In genomic region chr4:136310229-136311041, GRCm38 (mm10) we compare ENCODE assay signal across 8 mouse cellular contexts. TPM values are rescaled to one million over a fixed set of nuclear protein-coding genes. Genes with fewer than 3 reads are reported as not detected.
A peak's percentile ranks its signal among the peaks of the same experiment; 100 is the strongest.
DNase-seq lines count a peak whose midpoint lies in the region; ATAC-seq and TF ChIP-seq lines count a peak whose summit lies in the region.

Hnrnpr (plus strand) TSS chr4:136310942.

- peak; percentile 25 for TF ChIP-seq POLR2A in kidney, adult 2 months (IDR thresholded peaks at IDR 0.05; ENCODE audit: low read depth, low read length)
- TF ChIP-seq POLR2A in spleen, adult 2 months (IDR thresholded peaks at IDR 0.05; ENCODE audit: low read depth, low read length): peak; percentile 49; the same call in 1 of the 2 replicates

- peaks cover 34% of the 10 kb centered on the region for H3K4me1 ChIP-seq in embryonic facial prominence, embryonic 13.5 days
- peaks cover 5% of the 10 kb centered on the region; the same call in 1 of the 2 replicates for H3K4me1 ChIP-seq in kidney, adult 2 months (ENCODE audit: control insufficient read depth, insufficient read depth, low read length)
- peaks cover 34% of the 10 kb centered on the region for H3K4me1 ChIP-seq in limb, embryonic 12.5 days (replicated peaks)
- H3K4me1 ChIP-seq in midbrain, embryonic 15.5 days: peaks cover 43% of the 10 kb centered on the region
- H3K4me1 ChIP-seq in spleen, adult 2 months (ENCODE audit: control insufficient read depth, insufficient read depth, insufficient read length): peaks cover 6% of the 10 kb centered on the region

- no peaks in the 10 kb centered on the region for H3K36me3 ChIP-seq in embryonic facial prominence, embryonic 13.5 days
- no peaks in the 10 kb centered on the region for H3K36me3 ChIP-seq in kidney, adult 2 months (ENCODE audit: control insufficient read depth, insufficient read depth, low read length)
- no peaks in the 10 kb centered on the region for H3K36me3 ChIP-seq in limb, embryonic 12.5 days
- no peaks in the 10 kb centered on the region for H3K36me3 ChIP-seq in midbrain, embryonic 15.5 days (replicated peaks)
- no peaks in the 10 kb centered on the region for H3K36me3 ChIP-seq in spleen, adult 2 months (ENCODE audit: control insufficient read depth, insufficient read depth, low read length)

- DNase-seq in 3134 (ENCODE audit: extremely low read depth, insufficient read length, low spot score): peak; percentile 97
- DNase-seq in adrenal gland, postnatal 36 days: peak; percentile 99
- DNase-seq in heart, adult 18-20 months: peak; percentile 99 to 100
- DNase-seq in kidney, adult 2 months: peak; percentile 100
- peak; percentile 97 to 98 for DNase-seq in spleen, adult 2 months (ENCODE audit: low read depth in 1 of 2, low spot score in 2 of 2)

- H3K27ac ChIP-seq in embryonic facial prominence, embryonic 13.5 days: peak within 1 kb of the TSS; percentile 98
- peak within 1 kb of the TSS; percentile 80 for H3K27ac ChIP-seq in kidney, adult 2 months (ENCODE audit: insufficient read depth, low read depth, low read length)
- peak within 1 kb of the TSS; percentile 100 for H3K27ac ChIP-seq in limb, embryonic 12.5 days
- peak within 1 kb of the TSS; percentile 97 for H3K27ac ChIP-seq in midbrain, embryonic 15.5 days
- H3K27ac ChIP-seq in spleen, adult 2 months (ENCODE audit: insufficient read depth, low read length): peak within 1 kb of the TSS; percentile 86

- peak within 1 kb of the TSS; percentile 75 for H3K4me2 ChIP-seq in embryonic facial prominence, embryonic 13.5 days
- H3K4me2 ChIP-seq in limb, embryonic 12.5 days: peak within 1 kb of the TSS; percentile 76
- H3K4me2 ChIP-seq in midbrain, embryonic 15.5 days: peak within 1 kb of the TSS; percentile 79

- H3K27me3 ChIP-seq in embryonic facial prominence, embryonic 13.5 days: no peaks in the 10 kb centered on the region
- H3K27me3 ChIP-seq in kidney, adult 2 months (replicated peaks; ENCODE audit: control insufficient read depth, insufficient read depth, low read length): no peaks in the 10 kb centered on the region
- no peaks in the 10 kb centered on the region for H3K27me3 ChIP-seq in limb, embryonic 12.5 days
- no peaks in the 10 kb centered on the region for H3K27me3 ChIP-seq in midbrain, embryonic 15.5 days (replicated peaks)
- no peaks in the 10 kb centered on the region for H3K27me3 ChIP-seq in spleen, adult 2 months (ENCODE audit: control insufficient read depth, insufficient read depth, low read length)

- whole genome bisulfite sequencing in embryonic facial prominence, embryonic 13.5 days: under 1% methylated on average over 55 of the region's 65 CpGs
- WGBS in kidney, adult 2 months: 1% methylated on average over 65 of the region's 65 CpGs
- WGBS in limb, embryonic 12.5 days: under 1% methylated on average over 58 of the region's 65 CpGs
- WGBS in midbrain, embryonic 15.5 days: under 1% methylated on average over 62 of the region's 65 CpGs
- WGBS in spleen, adult 2 months: under 1% methylated on average over 65 of the region's 65 CpGs

- no peaks in the 10 kb centered on the region for H3K9me3 ChIP-seq in embryonic facial prominence, embryonic 13.5 days
- H3K9me3 ChIP-seq in limb, embryonic 12.5 days: no peaks in the 10 kb centered on the region
- H3K9me3 ChIP-seq in midbrain, embryonic 15.5 days: no peaks in the 10 kb centered on the region

- peak; percentile 98 for ATAC-seq in embryonic facial prominence, embryonic 13.5 days (ENCODE audit: insufficient number of reproducible peaks, insufficient read depth, low FRiP score, low TSS enrichment, low read depth)
- ATAC-seq in limb, embryonic 12.5 days (ENCODE audit: insufficient number of reproducible peaks, insufficient read depth, low FRiP score, low TSS enrichment, low read depth): peak; percentile 100
- ATAC-seq in midbrain, embryonic 15.5 days (replicated peaks): peak; percentile 100

- H3K4me3 ChIP-seq in embryonic facial prominence, embryonic 13.5 days: peak within 1 kb of the TSS; percentile 100
- peak within 1 kb of the TSS; percentile 88 for H3K4me3 ChIP-seq in kidney, adult 2 months (ENCODE audit: insufficient read depth, low read depth, low read length)
- H3K4me3 ChIP-seq in limb, embryonic 12.5 days (replicated peaks): peak within 1 kb of the TSS; percentile 100
- H3K4me3 ChIP-seq in midbrain, embryonic 15.5 days: peak within 1 kb of the TSS; percentile 99
- peak within 1 kb of the TSS; percentile 94 for H3K4me3 ChIP-seq in spleen, adult 2 months (ENCODE audit: extremely low read depth, insufficient read depth, insufficient read length)

- TF ChIP-seq CTCF in kidney, adult 2 months (conservative IDR thresholded peaks at IDR 0.05; ENCODE audit: insufficient read depth, insufficient read length, low read depth, low read length): no peak
- no peak for TF ChIP-seq CTCF in spleen, adult 2 months (IDR thresholded peaks at IDR 0.05; ENCODE audit: extremely low read depth, insufficient read depth, insufficient read length, insufficient replicate concordance)

- peak within 1 kb of the TSS; percentile 100 for H3K9ac ChIP-seq in embryonic facial prominence, embryonic 13.5 days
- peak within 1 kb of the TSS; percentile 100 for H3K9ac ChIP-seq in limb, embryonic 12.5 days (replicated peaks)
- H3K9ac ChIP-seq in midbrain, embryonic 15.5 days: peak within 1 kb of the TSS; percentile 97

RNA-seq across cellular contexts. Expression of gene Hnrnpr, which starts in this region (rescaled TPM):
- total RNA-seq in adrenal gland, postnatal 36 days (2021): 10 to 100 TPM; 73.9 to 81.7 TPM
- 256 and 263 TPM in 2 replicates for polyA plus RNA-seq in embryonic facial prominence, embryonic 13.5 days (2015; fragmentation: Nextera tagmentation; extraction: Ambion mirVana)
- total RNA-seq in heart, adult 18-20 months (2021): 10 to 100 TPM; 41.9 to 46.0 TPM
- polyA plus RNA-seq in kidney, adult 2 months (2012; rRNA removed): 9.9 and 14.0 TPM in 2 replicates
- polyA plus RNA-seq in limb, embryonic 12.5 days (2016; fragmentation: Nextera tagmentation; extraction: Ambion mirVana): 252 and 268 TPM in 2 replicates
- polyA plus RNA-seq in midbrain, embryonic 15.5 days (2015; fragmentation: Nextera tagmentation; extraction: Ambion mirVana): 226 and 237 TPM in 2 replicates
- 7.9 and 8.2 TPM in 2 replicates for polyA plus RNA-seq in spleen, adult 2 months (2012; rRNA removed)

Comparison
In these comparisons a context has a peak if more than half of its experiments do, and no peak if none do; other contexts are left out.
1. Peak in every context shown above with its lines: DNase-seq, ATAC-seq, H3K4me3 ChIP-seq and H3K27ac ChIP-seq.
2. RNA of gene Hnrnpr (polyA plus RNA-seq): 256 to 263 TPM in embryonic facial prominence, embryonic 13.5 days, 252 to 268 TPM in limb, embryonic 12.5 days and 226 to 237 TPM in midbrain, embryonic 15.5 days; 9.9 to 14.0 TPM in kidney, adult 2 months and 7.9 to 8.2 TPM in spleen, adult 2 months; every median in the first group is over 10 times any median in the second.